Mouse (Mus musculus) adrenal gland, adult (tissue): ENCODE results near the gene Axdnd1.
"Not testable (repeated sequence)": the region's sequence is repeated elsewhere in the genome, so short reads cannot be mapped to it uniquely, and the experiment has no call there.

Experiments used
- DNase-seq, 2 experiments: peaks; one replicate each; pipeline ENCODE4 v3.0.0; 2022 to 2023; ENCODE audit warnings: low spot score in 1 of 2; ENCODE audit not compliant: inconsistent age in 2 of 2

Axdnd1 gene

DNA sequence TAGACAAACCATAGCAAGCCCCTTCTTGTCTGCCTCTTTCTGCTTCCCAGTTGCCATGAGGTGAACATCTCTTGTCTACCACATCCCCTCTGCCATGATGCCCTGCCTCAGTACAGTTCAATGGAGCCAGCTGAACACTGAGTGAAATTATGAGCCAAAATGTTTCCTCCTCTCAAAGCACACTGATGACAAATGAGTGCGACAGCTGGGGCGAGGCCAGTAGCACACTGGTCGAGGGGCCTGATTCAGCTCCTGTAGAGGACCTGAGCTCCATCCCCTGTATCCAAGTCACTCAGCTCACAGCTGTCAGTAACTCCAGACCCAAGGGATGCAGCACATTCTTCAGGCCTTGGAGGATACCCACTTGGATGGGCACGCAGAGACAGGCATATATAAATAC lies 75.3 kb downstream of the Axdnd1 start:
- no peak for DNase-seq

DNA sequence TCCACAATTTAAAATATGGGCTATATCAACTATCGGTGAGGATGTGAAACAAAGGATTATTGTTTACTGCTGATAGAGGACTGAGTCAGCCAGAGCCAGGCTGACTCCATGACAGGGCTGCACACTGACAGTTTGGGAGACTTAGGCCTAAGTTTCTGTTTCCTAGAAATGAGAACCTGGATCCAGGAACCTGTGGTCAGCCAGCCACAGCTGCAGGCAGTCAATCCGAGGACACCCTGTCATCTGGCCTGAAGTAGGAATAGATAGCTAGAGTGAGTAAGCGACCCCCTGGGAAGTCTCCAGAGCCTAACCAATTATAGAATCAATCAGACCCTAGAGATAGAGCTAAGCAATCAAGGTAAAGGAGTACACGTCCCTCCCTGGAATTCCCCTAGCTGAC lies 76.5 kb downstream of the Axdnd1 start:
- DNase-seq = no peak

DNA sequence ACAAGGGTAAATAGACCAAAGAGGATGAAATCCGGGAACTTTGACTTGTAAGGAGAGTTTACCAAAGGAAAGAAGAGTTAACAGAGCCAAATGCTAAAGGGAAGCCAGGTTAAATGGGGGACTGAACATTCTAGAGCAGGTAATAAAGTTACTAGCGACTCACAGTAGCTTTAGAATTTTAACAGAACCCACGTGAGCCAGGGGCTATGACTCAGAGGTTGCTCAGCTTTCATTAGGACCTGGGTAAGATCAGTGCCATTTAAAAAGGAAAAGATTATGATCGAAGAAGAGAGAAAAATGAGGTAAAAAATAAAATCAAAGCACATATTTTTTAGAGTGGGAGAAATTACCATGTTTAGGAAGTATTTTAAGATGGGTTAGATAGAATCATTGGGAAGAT lies 80.1 kb downstream of the Axdnd1 start:
- DNase-seq = peak in 1 of 2 experiments; percentile 30

DNA sequence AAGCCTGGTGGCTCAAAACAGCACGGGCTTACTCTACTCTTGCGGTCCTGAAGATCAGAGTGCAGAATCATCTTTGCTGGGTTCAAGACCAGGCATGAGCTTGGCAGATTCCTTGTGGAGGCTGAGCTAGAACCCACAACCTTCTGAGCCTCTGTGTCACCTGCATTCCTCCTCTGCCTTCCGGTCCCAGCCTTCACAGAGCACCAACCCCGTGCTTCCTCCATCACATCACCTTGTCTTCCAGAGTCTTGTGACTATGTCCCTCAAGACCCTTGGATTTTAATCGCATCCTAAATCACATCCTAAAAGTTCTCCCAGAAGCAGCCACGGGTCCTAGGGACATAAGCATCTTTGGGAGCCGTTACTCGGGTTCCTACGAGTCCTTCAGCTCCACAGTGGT lies 97.8 kb downstream of the Axdnd1 start:
- no peak for DNase-seq

DNA sequence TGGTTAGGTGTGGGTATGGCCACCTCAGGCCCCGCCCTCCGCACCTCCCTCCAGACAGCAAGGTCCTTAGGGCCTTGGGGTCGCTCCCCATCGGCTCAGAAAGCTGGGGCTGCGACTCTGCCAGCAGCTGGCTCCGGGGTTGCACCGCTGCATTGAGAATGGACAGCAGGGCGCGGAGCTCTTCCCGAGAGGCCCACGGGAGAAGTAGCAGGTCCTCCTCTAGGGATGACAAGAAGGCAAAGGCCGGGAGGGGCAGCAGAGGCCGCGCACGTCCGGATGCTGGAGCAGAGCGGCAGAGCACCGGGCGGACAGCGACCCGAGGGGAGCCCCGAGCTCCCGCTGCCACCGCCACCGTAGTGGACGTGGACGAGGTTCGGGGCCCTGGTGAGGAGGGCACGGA lies 110.3 kb downstream of the Axdnd1 start, which contains the start of gene Nphs2:
Gene Nphs2 (plus strand): TSS at position 98 of the 400 bp plus-strand sequence.
- peak in 1 of 2 experiments; percentile 5 for DNase-seq

DNA sequence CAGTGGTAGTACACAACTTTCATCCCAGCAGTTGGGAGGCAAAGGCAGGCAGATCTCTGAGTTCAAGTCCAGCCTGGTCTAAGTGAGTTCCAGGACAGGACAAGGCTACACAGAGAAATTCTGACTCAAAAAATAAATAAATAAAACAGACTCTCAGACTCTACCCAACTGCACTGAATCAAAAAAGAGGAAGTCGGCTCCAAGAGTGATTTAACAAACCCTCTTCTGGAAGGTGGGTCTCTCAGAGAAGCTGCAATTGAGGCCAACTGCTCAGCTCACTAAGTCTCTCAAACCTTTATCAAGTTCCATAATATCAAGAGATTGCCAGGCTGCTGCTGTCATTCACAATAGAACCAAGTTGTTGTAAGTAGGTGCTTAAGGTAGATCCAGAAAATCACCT lies 112.4 kb downstream of the Axdnd1 start:
- no peak for DNase-seq

DNA sequence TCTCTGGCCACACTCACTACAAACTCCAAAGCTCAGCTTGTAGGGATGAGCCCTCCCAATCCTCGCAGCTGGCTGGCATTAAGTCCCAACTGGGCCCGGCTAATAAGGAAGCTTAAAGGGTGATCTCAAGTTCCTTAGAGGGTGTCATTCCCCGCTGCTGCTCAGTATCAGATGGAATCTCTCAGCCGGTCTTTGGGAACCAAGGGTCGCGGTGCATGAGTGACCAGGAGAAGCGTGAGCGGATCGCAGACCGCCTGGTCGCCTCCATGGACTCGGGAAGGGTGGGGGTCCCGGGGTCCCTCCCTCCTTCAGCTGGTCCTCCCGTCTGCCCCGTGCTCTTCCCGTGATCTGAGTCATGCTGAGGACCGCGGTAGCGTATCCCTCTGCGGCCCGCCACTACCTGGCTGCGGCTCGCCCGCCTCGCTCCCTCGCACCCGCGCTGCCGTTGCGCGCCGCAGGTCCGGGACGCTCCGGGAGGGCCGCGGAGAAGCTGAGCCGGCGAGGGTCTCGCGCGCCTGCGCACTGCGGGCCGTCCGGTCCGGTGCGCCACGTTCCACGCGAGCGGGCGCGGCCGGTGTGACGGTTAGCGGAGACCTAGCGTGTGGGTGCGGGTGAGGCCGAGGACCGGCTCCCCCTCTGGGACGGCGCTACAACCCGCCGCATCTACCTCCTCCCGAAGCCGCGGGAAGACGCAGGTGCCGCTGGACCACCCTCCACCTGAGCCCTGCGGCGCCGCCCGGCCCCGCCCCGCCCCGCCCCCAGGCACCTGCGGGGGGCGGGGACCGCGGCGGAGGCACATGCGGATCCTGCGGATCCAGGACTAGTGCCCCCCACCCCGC lies 117.8 kb downstream of the Axdnd1 start, which contains the start of gene Tdrd5:
Gene Tdrd5 (minus strand): TSS at position 754 of the 839 bp plus-strand sequence.
- peak; percentile 11 to 43 for DNase-seq

DNA sequence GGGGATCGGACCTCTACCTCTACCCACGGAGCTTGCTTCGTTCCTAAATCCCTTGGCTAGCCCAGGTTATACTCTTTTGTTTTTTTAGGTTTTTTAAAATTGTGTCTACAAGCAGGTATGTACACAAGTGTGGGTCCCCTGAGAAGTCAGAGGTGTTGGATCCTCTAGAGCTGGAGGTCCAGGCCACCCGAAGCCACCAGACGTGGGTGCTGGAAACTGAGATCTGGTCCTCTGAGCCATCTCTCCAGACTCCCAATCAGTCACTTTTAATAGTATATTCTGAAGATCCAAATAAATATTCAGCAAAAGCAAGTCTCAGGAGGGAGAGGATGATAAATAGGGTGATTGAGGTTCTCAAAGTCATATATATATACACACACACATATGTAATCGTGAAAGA lies 130.9 kb downstream of the Axdnd1 start:
- no peak for DNase-seq

DNA sequence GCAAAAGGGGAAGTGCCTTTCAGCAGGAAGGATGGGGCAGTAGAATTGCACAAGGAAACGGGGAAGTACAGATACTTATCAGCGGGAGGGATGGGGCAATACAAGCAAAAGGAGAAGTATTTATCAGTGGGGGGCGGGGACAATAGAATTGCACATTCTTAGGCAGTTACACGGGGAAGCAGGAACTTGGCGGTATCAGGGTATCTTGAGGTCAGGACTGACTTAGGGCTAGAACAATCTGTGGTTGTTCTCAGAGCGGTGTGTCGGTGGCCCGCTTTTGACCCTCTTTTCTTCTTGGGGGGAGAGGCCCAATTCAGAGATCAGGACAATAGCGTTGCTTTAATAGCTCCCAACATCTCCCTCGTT lies 131.8 kb downstream of the Axdnd1 start:
- not testable (repeated sequence) for DNase-seq

DNA sequence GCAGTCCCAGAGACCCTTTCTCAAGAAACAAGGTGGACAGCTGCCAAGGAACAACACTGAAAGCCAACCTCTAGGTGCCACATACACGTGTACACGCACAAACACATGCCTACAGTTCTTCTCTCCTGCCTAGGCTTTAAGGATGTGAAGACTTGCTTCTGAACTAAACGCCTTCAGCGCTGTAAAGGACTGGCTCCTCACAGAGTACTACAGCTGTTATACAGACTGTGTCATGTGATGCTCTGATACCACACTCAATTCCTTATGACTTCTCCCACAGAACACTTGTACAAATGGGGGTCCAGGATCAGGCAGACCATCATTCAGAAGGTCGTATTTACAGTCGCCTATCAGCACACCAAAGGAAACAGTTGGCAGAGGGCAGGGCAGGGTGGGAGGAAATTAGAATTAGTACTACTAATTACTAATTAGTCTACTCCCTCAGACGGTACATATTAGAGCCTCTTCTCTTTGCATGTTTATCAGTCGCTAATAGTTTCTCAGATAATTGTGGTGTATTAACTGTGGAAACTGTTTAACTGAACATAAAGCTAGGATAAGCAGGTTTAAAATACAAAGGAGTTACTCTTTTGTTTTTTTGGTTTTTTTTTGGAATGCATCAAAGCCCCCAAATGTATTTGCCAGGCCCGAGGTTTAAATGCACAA lies 132.3 kb downstream of the Axdnd1 start:
- no peak for DNase-seq

DNA sequence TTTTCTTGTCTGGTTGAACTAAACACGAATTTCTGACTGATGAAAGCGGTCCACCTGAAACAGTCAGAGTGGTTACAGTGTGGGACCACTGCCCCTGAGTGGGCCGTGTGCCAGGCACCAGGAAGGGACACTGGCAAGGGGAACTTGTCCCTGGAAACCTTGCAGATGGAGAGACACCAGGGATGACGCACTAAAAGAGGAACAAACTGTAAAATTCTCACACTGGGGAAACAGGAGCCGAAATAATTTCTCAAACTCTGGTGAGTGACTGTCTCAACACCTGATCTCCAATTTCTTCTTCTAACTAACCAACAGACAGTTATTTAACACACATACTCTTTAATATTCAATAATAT lies 135.4 kb downstream of the Axdnd1 start:
- no peak for DNase-seq

DNA sequence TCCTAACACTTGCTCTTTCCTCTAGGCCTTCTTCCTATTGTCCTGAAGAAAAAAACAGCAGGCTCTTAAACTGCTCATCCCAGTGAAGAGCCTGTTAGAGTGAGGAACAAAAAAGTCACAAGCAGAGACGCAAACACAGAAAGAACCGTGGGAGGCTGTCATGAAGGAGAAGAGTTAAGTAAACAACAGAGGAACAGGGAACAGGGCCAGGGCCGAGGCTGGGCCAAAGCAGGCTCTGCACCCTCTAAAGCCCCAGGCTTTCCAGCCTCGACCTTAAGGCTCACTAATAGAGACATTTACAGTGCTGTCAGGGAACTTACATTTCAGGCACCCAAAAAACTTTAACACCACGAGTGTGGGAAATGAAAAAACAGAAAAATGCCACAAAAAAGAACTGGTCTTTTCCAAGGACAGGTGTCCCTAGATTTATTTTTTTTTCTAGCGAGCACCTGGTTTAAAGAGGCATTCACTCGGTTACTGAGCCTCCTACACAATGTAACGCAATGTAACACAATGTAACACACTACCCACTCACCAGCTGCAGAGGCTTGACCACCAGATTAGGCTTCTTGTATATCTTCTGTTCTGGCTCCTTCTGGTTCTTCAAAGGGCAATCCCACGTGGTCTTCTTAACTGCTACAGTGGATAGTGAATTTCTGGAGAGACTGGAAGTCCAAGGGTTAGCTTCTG lies 136.0 kb downstream of the Axdnd1 start:
- no peak for DNase-seq

DNA sequence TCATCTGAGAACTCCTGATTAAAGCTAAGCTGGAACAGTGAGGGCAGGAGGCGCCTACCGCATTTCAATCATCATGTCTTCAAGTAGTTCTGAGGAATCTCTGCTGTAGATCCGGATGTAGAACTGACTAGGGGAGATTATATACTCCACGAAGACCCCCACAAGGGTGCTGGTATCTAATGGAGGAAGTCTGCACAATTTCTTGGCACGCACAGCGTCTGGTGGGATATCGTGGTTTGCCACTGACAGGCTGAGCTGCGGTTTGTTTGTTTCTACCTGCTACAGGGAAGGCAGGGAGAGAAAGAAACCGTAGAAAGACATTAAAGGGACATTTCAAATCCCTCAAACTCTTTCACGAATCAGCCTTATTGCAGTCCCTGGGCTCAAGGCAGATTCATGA lies 136.8 kb downstream of the Axdnd1 start:
- DNase-seq = no peak

DNA sequence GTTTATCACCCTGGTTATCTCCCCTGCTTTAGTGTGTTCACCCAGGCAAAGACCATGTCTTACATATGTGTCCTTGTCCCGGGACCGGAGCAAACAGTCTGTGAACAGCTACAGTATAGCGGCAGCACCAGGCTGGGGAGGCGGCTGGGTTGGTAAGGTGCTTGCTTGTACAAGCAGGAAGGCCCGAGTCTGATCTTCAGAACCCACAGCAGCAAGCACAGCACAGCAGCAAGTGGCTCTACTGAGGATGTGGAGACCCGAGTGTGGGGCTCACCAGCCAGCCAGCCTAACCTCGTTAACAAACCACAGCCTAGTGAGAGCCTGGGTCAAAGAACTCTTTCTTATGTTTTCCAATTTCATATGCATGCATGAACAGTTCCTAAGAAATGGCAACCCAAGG lies 140.8 kb downstream of the Axdnd1 start:
- no peak for DNase-seq

DNA sequence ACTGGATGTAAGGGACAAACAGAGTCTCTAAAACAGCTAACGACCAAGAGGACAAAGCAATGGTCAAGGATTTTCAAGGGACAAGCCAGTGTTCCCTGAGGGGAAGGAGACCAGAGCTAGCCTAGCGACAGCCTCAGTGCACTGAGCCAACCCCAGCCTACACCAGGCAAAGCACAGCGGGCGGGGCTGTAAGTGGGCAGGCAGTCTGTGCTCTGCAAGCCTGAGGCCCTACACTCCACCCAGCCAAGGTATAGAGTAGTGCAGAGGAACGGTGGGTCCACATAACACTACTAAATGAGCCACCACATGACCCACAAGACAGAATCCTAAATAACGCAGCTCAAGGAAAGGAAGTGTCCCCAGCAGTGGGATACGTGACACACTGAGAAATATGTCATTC lies 147.3 kb downstream of the Axdnd1 start:
- no peak for DNase-seq
